Mouse (Mus musculus): ENCODE measurements at regions not wholly inside any gene's neighbourhood (a gene's known extent, or its start where the extent isn't known, plus 50 kb on each side); places are given as distances from the start of the nearest gene placed in this dataset.

GRCm38 (mm10) chr7:71092301-71092700 lies 259.0 kb downstream of the Gm10295 start:
- TF ChIP-seq CTCF (conservative IDR thresholded peaks at IDR 0.05; ENCODE audit: insufficient read depth, insufficient read length, low read depth, low read length) (no peak), POLR2A (IDR thresholded peaks at IDR 0.05; ENCODE audit: low read depth, low read length) (no peak)

Data from kidney, adult 2 months (tissue).